Mouse (Mus musculus) CH12.LX (cell line): ENCODE data around the gene Map9. TPM values are rescaled to one million over a fixed set of nuclear protein-coding genes. Genes with fewer than 3 reads are reported as not detected.

Experiments
- DNase-seq: peaks from one replicate; pipeline ENCODE4 v3.0.0-alpha.2; 2013; ENCODE audit errors: extremely low read depth
- H3K27ac ChIP-seq: 2 replicates; pipeline ENCODE4 v1.5.1; 2012; ENCODE audit warnings: low read depth, mild to moderate bottlenecking, control low read depth, moderate library complexity; ENCODE audit not compliant: insufficient read depth
- H3K27me3 ChIP-seq: replicated peaks from 2 replicates; pipeline ENCODE3; 2012; ENCODE audit warnings: inconsistent platforms
- H3K36me3 ChIP-seq, 2 experiments: replicated peaks in 1 of 2; 2 replicates each; pipeline versions ENCODE3 to v1.6.1; 2012; ENCODE audit warnings: inconsistent platforms in 1 of 2, low read length in 1 of 2, mild to moderate bottlenecking in 1 of 2, mixed read lengths in 1 of 2, moderate library complexity in 1 of 2; ENCODE audit not compliant: control insufficient read depth in 1 of 2, insufficient read depth in 1 of 2
- H3K4me1 ChIP-seq, 2 experiments: 2 replicates each; pipeline ENCODE4 v1.6.1; 2012; ENCODE audit warnings: inconsistent platforms in 1 of 2, moderate library complexity in 1 of 2; ENCODE audit not compliant: insufficient read depth in 2 of 2, control insufficient read depth in 1 of 2
- H3K4me2 ChIP-seq: 2 replicates; pipeline ENCODE4 v1.6.1; 2012; ENCODE audit warnings: low read depth, mild to moderate bottlenecking, control low read depth; ENCODE audit not compliant: poor library complexity, insufficient read depth, severe bottlenecking
- H3K4me3 ChIP-seq, 3 experiments: fragments of 150-350 bp in 1 of 3; sonication (generic) in 1 of 3; replicated peaks in 1 of 3; 2 replicates each; pipeline versions ENCODE3 to v1.5.1; 2011 to 2012; ENCODE audit warnings: low read depth in 2 of 3, low read length in 2 of 3, mild to moderate bottlenecking in 2 of 3, moderate library complexity in 2 of 3, control low read depth in 1 of 3, improper control_type of control experiment in 1 of 3, inconsistent platforms in 1 of 3, mixed read lengths in 1 of 3; ENCODE audit not compliant: poor library complexity in 1 of 3
- H3K79me2 ChIP-seq: replicated peaks from 2 replicates; pipeline ENCODE4 v1.6.1; 2012; ENCODE audit warnings: mild to moderate bottlenecking, moderate library complexity; ENCODE audit not compliant: control insufficient read depth, poor library complexity, insufficient read depth, severe bottlenecking; ENCODE audit errors: extremely low read depth
- H3K9ac ChIP-seq: 2 replicates; pipeline ENCODE4 v1.6.1; 2012; ENCODE audit warnings: low read depth, mild to moderate bottlenecking, control low read depth, moderate library complexity; ENCODE audit not compliant: insufficient read depth
- H3K9me3 ChIP-seq: replicated peaks from 2 replicates; pipeline ENCODE3; 2012; ENCODE audit warnings: low read length, inconsistent platforms, mixed read lengths
- BHLHE40 ChIP-seq: IDR thresholded peaks from 2 replicates; pipeline ENCODE4 v1.6.1; 2011; ENCODE audit warnings: mild to moderate bottlenecking, low read depth, low read length, improper control_type of control experiment
- CHD1 ChIP-seq: IDR thresholded peaks from 2 replicates; pipeline ENCODE4 v1.6.1; 2012; ENCODE audit warnings: low read depth, low read length, improper control_type of control experiment, inconsistent platforms
- CTCF ChIP-seq, 2 experiments: IDR thresholded peaks in 1 of 2; conservative IDR thresholded peaks in 1 of 2; 2 replicates each; pipeline ENCODE4 v1.5.1; 2011 to 2012; ENCODE audit warnings: low read depth in 2 of 2, low read length in 2 of 2, improper control_type of control experiment in 1 of 2, inconsistent platforms in 1 of 2, mild to moderate bottlenecking in 1 of 2, moderate library complexity in 1 of 2
- ELF1 ChIP-seq: IDR thresholded peaks from 2 replicates; pipeline ENCODE4 v1.6.1; 2014; ENCODE audit warnings: low read depth, mild to moderate bottlenecking, inconsistent platforms, low read length, improper control_type of control experiment
- JUND ChIP-seq: conservative IDR thresholded peaks from 2 replicates; pipeline ENCODE4 v1.6.1; 2011; ENCODE audit warnings: low read depth, low read length, improper control_type of control experiment
- KAT2A ChIP-seq: IDR thresholded peaks from 2 replicates; pipeline ENCODE4 v1.6.1; 2012; ENCODE audit warnings: low read length, improper control_type of control experiment, inconsistent platforms; ENCODE audit not compliant: insufficient replicate concordance
- MAX ChIP-seq: IDR thresholded peaks from 2 replicates; pipeline ENCODE4 v1.6.1; 2011; ENCODE audit warnings: low read length, improper control_type of control experiment
- MEF2A ChIP-seq: IDR thresholded peaks from 2 replicates; pipeline ENCODE4 v1.6.1; 2014; ENCODE audit warnings: low read depth, mild to moderate bottlenecking, inconsistent platforms, low read length, improper control_type of control experiment, borderline replicate concordance
- MXI1 ChIP-seq: IDR thresholded peaks from 2 replicates; pipeline ENCODE4 v1.6.1; 2011; ENCODE audit warnings: mild to moderate bottlenecking, low read depth, low read length, improper control_type of control experiment
- POLR2A ChIP-seq: IDR thresholded peaks from 2 replicates; pipeline ENCODE4 v1.6.1; 2011; ENCODE audit warnings: low read depth, mild to moderate bottlenecking, improper control_type of control experiment, low read length
- POLR2AphosphoS2 ChIP-seq: IDR thresholded peaks from 2 replicates; pipeline ENCODE4 v1.6.1; 2011; ENCODE audit warnings: low read depth, low read length, improper control_type of control experiment
- RAD21 ChIP-seq: IDR thresholded peaks from 2 replicates; pipeline ENCODE4 v1.6.1; 2011; ENCODE audit warnings: low read depth, mild to moderate bottlenecking, low read length, improper control_type of control experiment, moderate library complexity
- SMC3 ChIP-seq: IDR thresholded peaks from 2 replicates; pipeline ENCODE4 v1.6.1; 2011; ENCODE audit warnings: low read depth, low read length, improper control_type of control experiment
- TBP ChIP-seq: conservative IDR thresholded peaks from 2 replicates; pipeline ENCODE4 v1.6.1; 2011; ENCODE audit warnings: low read depth, low read length, improper control_type of control experiment
- TCF12 ChIP-seq: IDR thresholded peaks from 2 replicates; pipeline ENCODE4 v1.6.1; 2014; ENCODE audit warnings: low read depth, mild to moderate bottlenecking, inconsistent platforms, low read length, improper control_type of control experiment
- USF2 ChIP-seq: conservative IDR thresholded peaks from 2 replicates; pipeline ENCODE4 v1.6.1; 2011; ENCODE audit warnings: low read depth, low read length, improper control_type of control experiment
- dilution Hi-C: fragments of 300-500 bp; cut with MboI; formaldehyde crosslinking; loops from 2 replicates; pipeline ENCODE4 v1.14.3; 2020; ENCODE audit warnings: low sequenced_read_pairs; ENCODE audit not compliant: extremely low pct_unique_long_range_greater_than_20kb, extremely low pct_ligation_motif_present
- in situ Hi-C: fragments of 300-500 bp; cut with MboI; formaldehyde crosslinking; loops from 3 replicates; pipeline ENCODE4 v1.14.3; 2019; ENCODE audit warnings: low sequenced_read_pairs, low pct_ligation_motif_present, low pct_unique_long_range_greater_than_20kb, mixed read lengths
- polyA plus RNA-seq: library from polyadenylated mRNA; unstranded; fragments of >175 nt; gene quantifications from 2 replicates; pipeline ENCODE4 v1.2.1, GENCODE M21; 2012; ENCODE audit warnings: low read depth; ENCODE audit not compliant: insufficient read length
- total RNA-seq, 2 experiments: library from RNA; depleted of rRNA; stranded (reverse); fragments of 300-350 nt in 1 of 2; fragments of >200 nt in 1 of 2; gene quantifications; 2 replicates each; pipeline ENCODE4 v1.2.3; 2012 to 2014

The Map9 gene
- total and polyA plus RNA-seq, 3 experiments = not detected

GRCm38 (mm10) chr3:82364988-82365387 is 7.1 kb downstream of the Map9 start:
- H3K36me3 ChIP-seq = no peaks in the 10 kb centered on the region
- H3K79me2 ChIP-seq = no peaks in the 10 kb centered on the region
- peak; percentile 49 for DNase-seq
- no peak overlapping the region for H3K4me3 ChIP-seq
- dilution Hi-C loops (no loop called here), in situ Hi-C loops (loop anchor here (25.0 kb wide), 1 partner anchor 497 kb away; no protein-coding TSS in a partner anchor)
- no peak overlapping the region for H3K27ac ChIP-seq
- H3K27me3 ChIP-seq = no peaks in the 10 kb centered on the region
- H3K4me2 ChIP-seq = no peak overlapping the region
- no peak overlapping the region for H3K9ac ChIP-seq
- TF ChIP-seq SMC3 (peak; percentile 78), RAD21 (peak; percentile 60), CTCF (conservative IDR thresholded peaks at IDR 0.05 in 1 of 2, IDR thresholded peaks at IDR 0.05 in 1 of 2; ENCODE audit: low read depth in 2 of 2, low read length in 2 of 2) (peak; percentile 74), POLR2AphosphoS2 (no peak), USF2 (no peak)
- TF ChIP-seq, all 38 proteins: peak for 3
- H3K9me3 ChIP-seq = no peaks in the 10 kb centered on the region
- H3K4me1 ChIP-seq = no peaks in the 10 kb centered on the region

- Histone ChIP-seq H3K9ac (no peak overlapping the region), H3K4me1 (no peaks in the 10 kb centered on the region), H3K4me3 (no peak overlapping the region), H3K79me2 (no peaks in the 10 kb centered on the region), H3K9me3 (no peaks in the 10 kb centered on the region), H3K27me3 (no peaks in the 10 kb centered on the region), H3K4me2 (no peak overlapping the region), H3K36me3 (no peaks in the 10 kb centered on the region), H3K27ac (no peak overlapping the region)
- DNase-seq = no peak
- no peak for TF ChIP-seq MXI1
- TF ChIP-seq JUND = no peak
- TF ChIP-seq TCF12 = no peak
- TF ChIP-seq KAT2A = no peak
- no peak for TF ChIP-seq BHLHE40
- dilution Hi-C loops = no loop called here
- in situ Hi-C loops = loop anchor here (25.0 kb wide), 1 partner anchor 493 kb away; no protein-coding TSS in a partner anchor
Observed at GRCm38 (mm10) chr3:82369063-82369860, 11.4 kb downstream of the Map9 start.

- H3K4me1 ChIP-seq = peaks cover 0 to 8% of the 10 kb centered on the region in 2 experiments; a peak in 1 of 4 replicates
- in situ Hi-C loops = loop anchor here (25.0 kb wide), 1 partner anchor 492 kb away; no protein-coding TSS in a partner anchor
- no peaks in the 10 kb centered on the region for H3K9me3 ChIP-seq
- no peak overlapping the region for H3K27ac ChIP-seq
- no peak overlapping the region for H3K4me2 ChIP-seq
- H3K27me3 ChIP-seq = no peaks in the 10 kb centered on the region
- no peaks in the 10 kb centered on the region for H3K36me3 ChIP-seq
- dilution Hi-C loops = no loop called here
- H3K79me2 ChIP-seq = no peaks in the 10 kb centered on the region
- no peak for DNase-seq
- H3K9ac ChIP-seq = no peak overlapping the region
- no peak for TF ChIP-seq MEF2A
- TF ChIP-seq CHD1 = no peak
- no peak for TF ChIP-seq ELF1
- TF ChIP-seq TBP = no peak
- TF ChIP-seq MAX = no peak
- TF ChIP-seq BHLHE40 = no peak
- TF ChIP-seq POLR2A = no peak
- no peak for TF ChIP-seq KAT2A
- H3K4me3 ChIP-seq = no peak overlapping the region
Observed at GRCm38 (mm10) chr3:82370439-82371011, 12.7 kb downstream of the Map9 start.
